Mouse (Mus musculus) thymus, adult 2 months (tissue): ENCODE data around the gene Foxj1. TPM values are rescaled to one million over a fixed set of nuclear protein-coding genes. Genes with fewer than 3 reads are reported as not detected.
A peak's percentile ranks its signal among the peaks of the same experiment; 100 is the strongest.
"Not testable (repeated sequence)": the region's sequence is repeated elsewhere in the genome, so short reads cannot be mapped to it uniquely, and the experiment has no call there.

Experiments
- DNase-seq: peaks from one replicate; pipeline ENCODE4 v3.0.0; 2021
- H3K27ac ChIP-seq: fragments of 200-500 bp; 2 replicates; pipeline ENCODE4 v1.5.1; 2012; ENCODE audit warnings: low read length, control low read depth; ENCODE audit not compliant: control insufficient read depth, insufficient read depth
- H3K27me3 ChIP-seq: fragments of 200-500 bp; 2 replicates; pipeline ENCODE4 v1.6.1; 2012; ENCODE audit warnings: mild to moderate bottlenecking, low read length, moderate library complexity, mixed read lengths; ENCODE audit not compliant: control insufficient read depth, insufficient read depth
- H3K36me3 ChIP-seq: fragments of 200-500 bp; 2 replicates; pipeline ENCODE4 v1.6.1; 2012; ENCODE audit warnings: mild to moderate bottlenecking, low read length, moderate library complexity; ENCODE audit not compliant: control insufficient read depth, insufficient read depth
- H3K4me1 ChIP-seq: fragments of 200-500 bp; replicated peaks from 2 replicates; pipeline ENCODE4 v1.6.1; 2012; ENCODE audit warnings: low read length; ENCODE audit not compliant: control insufficient read depth, insufficient read depth
- H3K4me3 ChIP-seq: fragments of 200-500 bp; 2 replicates; pipeline ENCODE4 v1.5.1; 2012; ENCODE audit warnings: mild to moderate bottlenecking, low read length, control low read depth, moderate library complexity; ENCODE audit not compliant: control insufficient read depth, insufficient read depth
- CTCF ChIP-seq: fragments of 200-500 bp; IDR thresholded peaks from 2 replicates; pipeline ENCODE4 v1.5.1; 2012; ENCODE audit warnings: mild to moderate bottlenecking, control low read depth, low read length, moderate library complexity, borderline replicate concordance; ENCODE audit not compliant: control insufficient read depth, poor library complexity, insufficient read depth; ENCODE audit errors: extremely low read depth
- POLR2A ChIP-seq: fragments of 200-500 bp; IDR thresholded peaks from 2 replicates; pipeline ENCODE4 v1.6.1; 2012; ENCODE audit warnings: mild to moderate bottlenecking, low read length, control low read depth, moderate library complexity; ENCODE audit not compliant: control insufficient read depth, poor library complexity, insufficient read depth; ENCODE audit errors: extremely low read depth
- WGBS: fragments of 180-500 bp; shearing (Covaris S2); methylation state at CpG from one replicate; pipeline ENCODE4 v1.1.7; 2018; 5-methylcytosine and 5-hydroxymethylcytosine counted together
- polyA plus RNA-seq: library from polyadenylated mRNA; depleted of rRNA; stranded (reverse); fragments of >200 nt; gene quantifications from 2 replicates; pipeline ENCODE4 v1.2.3, GENCODE M21; 2012

Gene Foxj1
- polyA plus RNA-seq, 1 experiment = 6.9 TPM

DNA sequence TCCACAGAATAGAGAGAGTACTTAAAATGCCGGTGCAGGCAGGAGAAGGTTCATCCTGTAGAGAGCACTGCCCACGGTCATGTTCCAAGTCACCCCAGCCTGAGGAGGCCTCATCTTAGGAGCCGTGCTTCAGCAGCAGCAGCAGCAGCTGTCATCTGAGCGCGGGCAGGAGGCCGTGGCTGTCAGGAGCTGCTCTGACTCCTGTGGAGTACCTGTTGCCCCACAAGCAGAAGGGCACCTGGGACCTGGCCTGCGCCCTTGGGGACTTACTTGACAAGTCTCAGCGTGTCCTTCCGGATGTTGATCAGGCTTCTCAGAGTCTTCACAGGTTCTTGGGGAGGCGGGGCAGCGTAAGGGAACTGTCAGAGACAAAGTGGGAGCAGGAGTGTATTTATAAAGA, 26.8 kb upstream of the Foxj1 start:
- Histone ChIP-seq H3K4me3 (peak overlapping the region; percentile 7; the same call in 1 of the 2 replicates), H3K36me3 (no peaks in the 10 kb centered on the region), H3K27ac (peak overlapping the region; percentile 98), H3K4me1 (peaks cover 51% of the 10 kb centered on the region), H3K27me3 (no peaks in the 10 kb centered on the region)
- peak; percentile 58 for DNase-seq
- WGBS = 26% methylated on average over 11 of the region's 11 CpGs
- TF ChIP-seq CTCF = 0 out of 2 replicates have a peak, but pooled peaks have one; percentile 14
- no peak for TF ChIP-seq POLR2A

DNA sequence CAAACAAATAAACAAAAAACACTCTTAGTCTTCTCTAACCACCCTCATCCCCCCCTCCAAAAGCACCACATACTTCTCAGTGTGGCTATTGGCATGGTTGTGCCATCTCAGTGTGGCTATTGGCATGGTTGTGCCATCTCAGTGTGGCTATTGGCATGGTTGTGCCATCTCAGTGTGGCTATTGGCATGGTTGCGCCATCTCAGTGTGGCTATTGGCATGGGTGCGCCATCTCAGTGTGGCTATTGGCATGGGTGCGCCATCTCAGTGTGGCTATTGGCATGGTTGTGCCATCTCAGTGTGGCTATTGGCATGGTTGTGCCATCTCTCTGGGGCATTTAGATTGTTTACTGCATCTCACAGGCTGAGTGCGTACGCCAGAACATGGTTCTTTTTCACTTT, 25.7 kb upstream of the Foxj1 start:
- not testable (repeated sequence) for H3K36me3 ChIP-seq, H3K4me3 ChIP-seq, H3K27me3 ChIP-seq, DNase-seq
- Histone ChIP-seq H3K4me1 (peaks cover 51% of the 10 kb centered on the region), H3K27ac (peak overlapping the region; percentile 98)
- 98% methylated on average over 5 of the region's 5 CpGs for WGBS

DNA sequence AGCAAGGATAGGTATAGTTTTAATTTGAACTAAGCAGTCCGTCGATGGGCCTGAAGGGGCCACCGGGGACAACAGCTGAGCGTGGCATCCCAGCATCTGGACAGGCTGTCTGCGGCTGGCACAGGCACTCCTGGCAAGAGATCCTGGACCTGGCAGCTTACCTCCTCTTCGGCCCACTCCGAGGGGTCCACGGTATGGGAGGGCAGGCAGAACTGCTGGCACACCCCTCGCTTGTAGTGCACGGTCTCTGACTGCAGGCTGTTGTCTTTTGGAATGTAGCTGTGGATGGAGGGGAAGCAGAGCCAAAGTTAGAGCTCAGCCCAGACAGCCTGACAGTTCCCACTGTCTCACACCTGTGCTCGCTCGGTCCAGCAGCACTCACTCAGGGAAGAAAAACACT, 24.5 kb upstream of the Foxj1 start:
- DNase-seq = no peak
- WGBS = 26% methylated on average over 12 of the region's 12 CpGs
- Histone ChIP-seq H3K27ac (peak overlapping the region; percentile 98), H3K36me3 (peaks cover 8% of the 10 kb centered on the region), H3K27me3 (no peaks in the 10 kb centered on the region), H3K4me1 (peaks cover 56% of the 10 kb centered on the region), H3K4me3 (peak overlapping the region; percentile 54)
- no peak for TF ChIP-seq CTCF
- no peak for TF ChIP-seq POLR2A

- Histone ChIP-seq H3K27me3 (no peaks in the 10 kb centered on the region), H3K4me1 (peaks cover 58% of the 10 kb centered on the region), H3K27ac (peak overlapping the region; percentile 98), H3K36me3 (peaks cover 10% of the 10 kb centered on the region), H3K4me3 (peak overlapping the region; percentile 54)
- 7% methylated on average over 15 of the region's 15 CpGs for WGBS
- TF ChIP-seq POLR2A = peak; percentile 52; the same call in 1 of the 2 replicates
- TF ChIP-seq CTCF = no peak
- peak; percentile 64 for DNase-seq
These were observed 23.9 kb upstream of the Foxj1 start for GRCm38 (mm10) chr11:116358926-116359637.

DNA sequence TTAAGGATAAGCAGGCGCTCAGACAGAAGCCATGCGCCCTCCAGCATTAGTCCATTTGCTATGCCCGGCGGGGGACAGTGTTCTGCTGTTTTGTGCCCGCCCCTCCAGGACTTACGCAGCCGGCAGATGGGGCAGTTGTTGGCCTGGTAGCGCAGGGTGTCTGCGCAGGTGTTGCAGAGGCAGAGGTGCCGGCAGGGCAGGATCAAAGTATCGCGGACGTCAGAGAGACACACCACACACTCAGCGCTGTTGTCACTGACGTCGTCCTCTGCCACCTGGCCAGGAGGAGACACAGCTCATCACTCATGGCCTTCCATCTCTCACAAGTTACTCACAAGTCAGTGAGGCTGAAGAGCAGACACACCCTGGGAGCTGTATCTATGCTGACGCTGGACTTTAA, 19.3 kb upstream of the Foxj1 start:
- TF ChIP-seq CTCF = 0 out of 2 replicates have a peak, but pooled peaks have one; percentile 29
- no peak for TF ChIP-seq POLR2A
- 46% methylated on average over 17 of the region's 17 CpGs for WGBS
- H3K4me3 ChIP-seq = no peak overlapping the region

GRCm38 (mm10) chr11:116353535-116353934, 18.3 kb upstream of the Foxj1 start:
- Histone ChIP-seq H3K4me1 (peaks cover 15% of the 10 kb centered on the region), H3K4me3 (no peak overlapping the region), H3K36me3 (peaks cover 50% of the 10 kb centered on the region), H3K27me3 (no peaks in the 10 kb centered on the region), H3K27ac (no peak overlapping the region)
- TF ChIP-seq POLR2A = no peak
- TF ChIP-seq CTCF = no peak
- no peak for DNase-seq
- 98% methylated on average over 8 of the region's 8 CpGs for WGBS

More for the DNA sequence above, 19.3 kb upstream of the Foxj1 start:
- Histone ChIP-seq H3K4me1 (peaks cover 18% of the 10 kb centered on the region), H3K36me3 (peaks cover 41% of the 10 kb centered on the region), H3K27me3 (no peaks in the 10 kb centered on the region), H3K27ac (peak overlapping the region; percentile 31; the same call in 1 of the 2 replicates)
- DNase-seq = peak; percentile 61
